Mouse (Mus musculus): ENCODE results near the gene Tmem86b.

Gene Tmem86b

DNA sequence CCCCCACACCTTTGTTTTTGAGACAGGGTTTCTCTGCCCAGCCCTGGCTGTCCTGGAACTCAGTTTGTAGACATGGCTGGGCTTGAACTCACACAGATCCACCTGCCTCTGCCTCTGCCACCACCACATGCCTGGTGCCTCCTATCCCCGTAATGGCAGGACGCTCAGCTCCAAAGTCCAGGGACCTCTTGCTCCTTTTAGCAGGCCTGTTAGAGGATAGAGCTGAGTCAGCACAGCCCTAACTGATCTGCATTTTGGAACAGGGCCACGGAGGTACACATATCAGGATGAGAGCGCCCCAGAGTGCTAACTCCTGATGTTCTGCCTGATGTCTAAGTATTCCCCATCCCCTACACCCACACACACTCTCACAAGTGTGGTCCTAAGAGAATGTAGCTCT, at the start of gene Tmem86b:
Gene Tmem86b, minus strand, starts transcription at position 392 of the 400 bp plus-strand sequence.
- DNase-seq, result no peak

DNA sequence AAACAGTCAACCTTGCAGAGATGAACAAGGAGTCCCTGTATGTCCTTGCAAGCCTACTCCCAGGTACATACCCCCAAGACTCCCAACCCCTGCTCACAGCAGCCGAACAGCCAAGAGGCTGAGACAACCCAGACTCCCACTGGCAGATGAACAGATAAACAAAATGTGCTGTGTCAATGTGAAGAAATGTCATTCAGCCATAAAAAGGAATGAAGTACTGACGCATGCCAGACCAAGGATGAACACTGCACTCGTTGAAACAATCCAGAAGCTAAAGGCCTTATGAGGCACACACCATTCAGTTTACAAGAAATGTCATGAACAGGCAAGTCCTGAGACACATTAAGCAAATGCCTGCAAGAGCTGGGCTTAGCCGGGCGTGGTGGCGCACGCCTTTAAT, 44.0 kb upstream of the Tmem86b start:
- DNase-seq, result no peak

- DNase-seq, result no peak
Observed at GRCm38 (mm10) chr7:4674114-4674731, 43.0 kb upstream of the Tmem86b start.

GRCm38 (mm10) chr7:4671956-4672355, 40.7 kb upstream of the Tmem86b start:
- DNase-seq, result no peak

GRCm38 (mm10) chr7:4670655-4671255, 39.5 kb upstream of the Tmem86b start:
- DNase-seq, result no peak

DNA sequence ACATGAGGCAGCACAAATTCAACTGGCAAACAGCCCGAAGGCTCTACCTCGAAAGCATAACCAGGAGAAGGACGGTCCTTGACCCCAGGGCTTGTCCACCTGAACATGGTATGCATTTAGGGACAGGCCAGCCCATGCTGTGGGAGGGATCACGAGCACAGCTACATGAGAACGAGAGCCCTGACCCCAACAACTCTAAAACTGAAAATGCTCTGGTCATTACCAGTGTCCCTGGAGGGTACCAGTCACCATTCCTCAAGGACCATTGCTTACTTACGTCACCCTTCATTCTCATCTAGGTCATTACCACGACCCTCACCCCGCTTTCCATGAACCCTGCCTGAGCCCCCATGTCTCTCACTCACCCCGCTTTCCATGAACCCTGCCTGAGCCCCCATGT, 37.9 kb upstream of the Tmem86b start:
- no peak for DNase-seq

GRCm38 (mm10) chr7:4668506-4668905, 37.3 kb upstream of the Tmem86b start:
- no peak for DNase-seq

GRCm38 (mm10) chr7:4666871-4667270, 35.6 kb upstream of the Tmem86b start:
- DNase-seq, result no peak

GRCm38 (mm10) chr7:4663742-4664141, 32.5 kb upstream of the Tmem86b start:
- no peak for DNase-seq

- DNase-seq, result no peak
Observed at GRCm38 (mm10) chr7:4663179-4663578, 32.0 kb upstream of the Tmem86b start.

DNA sequence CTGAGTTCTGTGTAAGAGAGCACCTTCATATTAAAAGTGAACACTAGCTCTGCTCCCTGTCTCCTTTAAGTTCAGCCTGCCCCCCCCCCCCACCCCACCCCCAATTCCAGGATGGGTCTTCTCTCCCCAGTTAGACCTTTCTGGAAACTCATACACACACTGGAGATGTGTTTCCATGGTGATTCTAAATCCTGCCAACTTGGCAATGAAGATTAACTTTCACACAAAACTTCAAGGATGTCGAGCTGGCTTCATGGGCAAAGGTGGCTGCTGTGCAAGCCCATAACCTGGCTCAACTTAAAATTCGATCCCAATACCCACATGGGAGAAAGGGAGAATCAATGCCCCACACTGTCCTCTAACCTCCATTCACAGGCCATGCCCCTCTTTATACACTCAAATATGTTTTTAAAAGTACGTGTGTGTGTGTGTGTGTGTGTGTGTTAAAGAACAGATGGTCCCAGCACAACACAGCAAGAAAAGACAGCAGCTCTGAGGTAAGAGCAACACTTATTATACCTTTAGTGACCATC, 28.8 kb upstream of the Tmem86b start:
- no peak for DNase-seq

- peak; percentile 95 for DNase-seq
Observed at GRCm38 (mm10) chr7:4658912-4659551, 27.8 kb upstream of the Tmem86b start, which contains the start of gene Ppp6r1. Ppp6r1 (minus strand) TSS chr7:4659019.

GRCm38 (mm10) chr7:4658128-4658907, 27.1 kb upstream of the Tmem86b start:
- peak; percentile 39 for DNase-seq

DNA sequence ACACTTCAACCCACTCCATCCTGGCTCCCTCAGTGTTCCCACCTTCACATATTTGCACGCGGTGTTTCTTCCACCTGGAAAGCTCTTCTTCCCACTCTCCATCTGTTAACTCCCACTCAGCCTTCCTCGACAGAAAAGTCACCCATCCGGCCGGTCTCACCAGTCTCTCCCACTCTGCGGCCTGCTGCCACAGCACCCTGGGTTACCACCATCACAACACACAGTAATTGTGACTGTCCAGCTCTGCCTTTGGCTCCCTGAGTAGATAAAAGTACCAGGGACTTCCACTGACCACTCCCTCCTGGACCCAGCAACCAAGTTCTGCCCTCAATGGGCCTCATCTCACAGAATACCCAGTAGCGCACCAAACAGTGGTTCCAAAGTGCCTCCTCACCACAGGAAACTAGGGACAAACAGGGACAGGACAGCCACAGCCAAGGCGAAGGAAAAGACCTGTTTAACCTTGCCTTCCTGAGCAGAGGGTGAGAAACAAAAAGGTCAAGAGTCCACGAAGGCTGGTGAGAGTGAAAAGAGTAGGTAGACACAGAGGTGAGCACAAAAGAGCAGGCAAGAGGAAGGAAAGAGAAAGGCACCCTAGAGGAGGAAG, 26.4 kb upstream of the Tmem86b start:
- no peak for DNase-seq

- DNase-seq, result no peak
Observed at GRCm38 (mm10) chr7:4656818-4657217, 25.6 kb upstream of the Tmem86b start.

GRCm38 (mm10) chr7:4655916-4656315, 24.7 kb upstream of the Tmem86b start:
- no peak for DNase-seq

- no peak for DNase-seq
Observed at GRCm38 (mm10) chr7:4655393-4655792, 24.2 kb upstream of the Tmem86b start.

DNA sequence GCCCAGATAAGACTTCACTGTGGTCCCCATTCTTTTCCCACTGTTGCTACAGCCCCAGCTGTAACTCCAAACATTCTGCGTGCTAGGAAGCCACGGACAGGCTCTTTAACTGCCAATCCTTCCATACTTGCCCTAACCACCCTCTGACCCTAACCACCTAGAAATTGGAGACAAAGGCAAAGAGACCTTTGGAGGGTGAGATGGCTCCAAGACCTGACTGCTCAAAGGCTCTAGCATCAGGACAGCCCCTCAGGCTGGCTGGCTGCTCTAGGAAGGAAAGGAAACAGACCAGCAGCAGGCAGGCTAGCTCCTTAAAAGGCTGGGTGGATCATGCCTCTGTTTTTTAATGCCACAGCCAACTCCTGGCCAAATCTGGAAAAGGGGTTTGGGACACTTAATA, 23.0 kb upstream of the Tmem86b start:
- DNase-seq, result no peak

GRCm38 (mm10) chr7:4653780-4654179, 22.6 kb upstream of the Tmem86b start:
- DNase-seq, result no peak

DNA sequence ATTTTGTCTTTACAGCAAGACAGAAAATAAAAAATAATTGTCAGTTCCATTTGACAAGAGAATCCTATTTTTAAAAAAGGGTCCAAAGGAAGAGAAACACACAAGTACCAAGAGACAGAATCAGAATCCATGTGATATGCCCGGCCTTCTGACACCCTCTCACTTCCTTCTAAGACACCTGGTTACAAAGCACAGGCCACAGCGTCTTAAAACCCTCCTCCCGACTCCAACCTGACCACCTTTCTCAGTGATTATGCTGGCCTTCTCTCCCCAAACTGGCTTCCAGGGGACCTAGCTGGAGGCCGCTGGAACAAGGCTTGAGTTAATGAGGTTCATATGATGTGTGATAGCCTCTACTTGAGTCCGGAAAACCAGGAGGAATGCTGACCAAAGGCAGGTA, 22.1 kb upstream of the Tmem86b start:
- no peak for DNase-seq

- no peak for DNase-seq
Observed at GRCm38 (mm10) chr7:4652726-4653125, 21.5 kb upstream of the Tmem86b start.

DNA sequence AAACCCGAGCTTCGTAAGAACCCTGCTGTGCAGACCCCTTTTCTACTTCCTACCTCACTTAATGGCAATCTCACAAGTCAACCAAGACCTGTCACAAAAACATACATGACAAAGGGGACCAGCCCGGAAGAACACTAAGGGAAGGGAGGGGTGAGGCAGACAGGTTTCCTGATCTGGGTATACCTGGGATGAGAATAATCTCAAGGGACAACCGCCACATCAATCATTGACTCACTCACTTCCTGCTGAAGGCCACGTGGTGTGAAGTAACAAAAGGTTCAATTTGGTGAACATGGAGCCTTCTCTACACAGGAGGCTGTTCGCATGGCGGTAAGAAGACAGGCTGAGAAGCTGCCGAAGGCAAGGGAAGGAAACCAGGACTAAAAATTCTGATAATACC, 20.4 kb upstream of the Tmem86b start:
- no peak for DNase-seq

GRCm38 (mm10) chr7:4647992-4648391, 16.8 kb upstream of the Tmem86b start:
- DNase-seq, result no peak
